Mouse (Mus musculus) right cerebral cortex, postnatal 10 days (tissue): ENCODE measurements around the gene Plekhg1.

ENCODE experiments used
- DNase-seq, 2 experiments: peaks; one replicate each; pipeline ENCODE4 v3.0.0; 2021; ENCODE audit warnings: low spot score in 2 of 2

Plekhg1 gene

DNA sequence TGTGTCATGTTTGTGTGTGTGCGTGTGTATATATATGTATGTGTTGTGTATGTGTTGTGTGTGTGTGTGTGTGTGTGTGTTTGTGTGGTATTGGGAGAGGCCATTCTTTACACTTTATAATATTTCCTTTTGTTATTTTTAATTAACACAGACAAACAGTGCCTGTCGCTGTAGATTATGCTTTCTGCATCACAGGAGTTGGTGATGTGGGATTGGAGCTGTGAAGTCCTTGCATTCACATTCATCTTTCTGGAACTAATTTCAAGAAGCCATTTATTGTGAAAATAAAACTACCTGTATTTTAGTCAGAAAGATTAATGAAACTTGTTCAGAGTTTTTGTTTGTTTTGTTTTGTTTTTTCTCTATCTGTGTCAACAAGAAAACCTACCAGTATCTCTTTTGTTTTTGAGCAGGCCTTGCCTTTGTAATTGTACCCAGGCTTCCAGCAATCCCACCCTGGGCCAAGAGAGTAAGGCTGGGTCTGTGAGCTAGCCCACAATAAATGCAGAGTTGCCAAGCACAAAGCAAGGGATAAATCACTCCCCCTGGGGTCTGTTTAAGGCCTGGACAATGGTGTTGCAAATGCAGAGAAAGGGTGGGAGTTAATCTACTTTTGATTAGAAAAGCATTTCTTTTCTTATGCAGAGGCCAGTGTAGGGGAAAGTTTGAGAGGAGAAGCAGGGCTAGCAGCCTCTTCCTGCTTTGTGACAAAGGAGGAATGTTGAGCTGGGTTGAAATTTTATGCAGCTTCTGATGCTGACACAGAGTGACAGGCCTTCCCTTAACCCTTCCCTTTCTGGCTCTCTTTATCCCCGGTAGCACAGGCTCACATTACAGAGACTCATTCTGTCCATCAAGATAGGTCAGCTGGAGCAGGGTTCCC, 151.5 kb downstream of the Plekhg1 start:
- no peak for DNase-seq

DNA sequence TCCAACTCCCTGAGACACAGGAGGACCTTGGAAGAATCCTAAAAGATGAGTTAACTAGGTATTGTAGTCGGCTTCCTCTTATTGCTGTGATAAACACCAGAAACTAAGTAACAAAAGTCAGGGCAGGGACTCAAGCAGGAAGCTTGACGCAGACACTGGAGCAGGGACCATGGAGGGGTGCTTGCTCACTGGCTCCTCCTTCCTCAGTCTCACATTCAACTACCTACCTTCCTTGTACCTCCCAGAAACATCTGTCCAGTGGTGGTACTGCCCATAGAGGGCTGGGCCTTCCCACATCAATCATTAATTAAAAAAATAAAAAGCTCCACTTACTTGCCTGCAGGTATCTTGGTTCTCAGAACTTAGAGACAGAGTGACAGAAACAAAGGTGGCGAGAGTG, 152.2 kb downstream of the Plekhg1 start:
- DNase-seq = no peak

DNA sequence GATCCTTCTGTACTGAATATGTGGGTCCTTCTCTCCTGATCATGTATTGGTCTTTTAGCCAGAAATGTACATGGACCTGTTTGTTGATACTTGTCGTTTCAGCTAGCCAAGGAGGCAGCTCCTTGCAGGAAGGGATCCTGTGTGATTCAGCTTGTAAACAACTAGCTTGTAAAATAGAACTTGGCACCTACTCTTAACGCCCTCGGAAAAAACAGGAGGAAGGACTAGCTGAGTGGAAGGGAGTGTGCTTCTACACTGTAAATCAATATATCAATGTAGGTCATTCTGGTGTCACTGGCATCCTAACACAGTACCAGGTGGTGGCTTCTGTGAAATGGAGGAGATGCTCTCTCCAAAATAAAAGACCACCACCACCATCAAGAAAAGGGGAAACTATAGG, 157.9 kb downstream of the Plekhg1 start:
- DNase-seq = peak in 1 of 2 experiments; percentile 28

DNA sequence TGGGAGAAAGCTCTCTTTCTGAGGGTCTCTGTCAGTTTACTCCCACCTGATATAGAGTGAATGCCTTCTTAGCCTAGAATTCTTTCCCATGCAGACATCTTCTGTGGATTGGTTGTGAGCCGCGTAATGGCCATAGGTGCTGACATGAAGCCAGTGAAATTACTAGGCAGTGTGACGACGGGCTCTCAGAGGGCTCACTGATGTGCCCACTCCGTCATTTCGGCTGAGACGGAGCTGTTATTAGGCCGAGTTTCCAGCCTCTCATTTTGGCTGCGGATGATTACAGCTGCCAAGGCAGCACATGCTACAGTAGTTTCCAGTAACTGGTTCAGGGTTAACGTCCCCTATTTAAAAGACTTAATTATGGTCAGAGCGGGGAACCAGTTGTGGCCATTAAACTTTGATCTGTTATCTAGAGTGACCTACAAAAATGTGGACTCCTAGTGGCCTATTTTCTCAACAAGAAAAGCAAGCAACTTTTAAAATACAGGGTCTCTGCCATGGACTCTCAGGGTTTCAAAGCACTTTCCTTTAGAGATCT, 160.3 kb downstream of the Plekhg1 start:
- DNase-seq = no peak

GRCm38 (mm10) chr10:3905747-3906146, 165.6 kb downstream of the Plekhg1 start:
- DNase-seq = no peak

DNA sequence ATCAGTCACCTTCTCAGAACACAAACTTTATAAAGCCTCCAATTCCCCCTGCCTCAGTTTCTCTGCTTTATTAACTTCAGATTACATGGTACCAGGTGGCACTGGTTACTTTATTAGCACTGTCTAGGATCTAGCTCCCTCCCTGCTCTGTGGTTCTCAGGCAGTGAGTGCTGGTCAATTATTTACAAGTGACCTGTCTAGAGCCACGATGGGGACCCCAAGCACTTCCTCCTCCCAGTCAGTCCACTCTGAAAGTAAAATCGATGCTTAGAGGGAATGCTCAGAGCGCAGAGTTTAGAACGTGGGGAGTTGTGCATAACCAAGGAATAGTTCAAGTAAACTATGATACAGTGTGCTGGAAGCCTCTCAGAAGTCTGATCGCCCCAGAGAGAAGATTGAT, 173.9 kb downstream of the Plekhg1 start:
- no peak for DNase-seq

GRCm38 (mm10) chr10:3920368-3921152, 180.4 kb downstream of the Plekhg1 start:
- DNase-seq = peak; percentile 42 to 69

GRCm38 (mm10) chr10:3928008-3928545, 187.9 kb downstream of the Plekhg1 start:
- no peak for DNase-seq

- DNase-seq = no peak
Observed at GRCm38 (mm10) chr10:3931831-3932230, 191.7 kb downstream of the Plekhg1 start.

- DNase-seq = no peak
Observed at GRCm38 (mm10) chr10:3933311-3933940, 193.3 kb downstream of the Plekhg1 start.

DNA sequence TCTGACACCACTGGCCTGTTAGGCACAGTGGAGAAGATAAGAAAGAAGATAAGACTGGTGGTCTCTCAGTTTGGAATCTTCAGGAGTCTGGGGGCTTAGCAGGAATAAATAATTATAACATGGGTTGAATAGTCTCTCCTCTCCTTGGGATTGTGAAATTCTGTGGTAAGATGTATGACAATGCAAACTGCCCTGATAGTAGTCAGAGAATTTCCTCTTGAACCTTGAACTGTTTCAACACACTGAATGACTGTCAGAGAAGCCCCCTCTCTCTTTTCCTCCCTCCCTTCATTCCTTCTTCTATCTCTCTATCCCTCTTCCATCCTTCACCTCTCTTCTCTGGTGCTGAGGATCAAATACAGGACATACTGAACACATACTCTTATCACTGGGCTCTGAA, 196.7 kb downstream of the Plekhg1 start:
- no peak for DNase-seq

DNA sequence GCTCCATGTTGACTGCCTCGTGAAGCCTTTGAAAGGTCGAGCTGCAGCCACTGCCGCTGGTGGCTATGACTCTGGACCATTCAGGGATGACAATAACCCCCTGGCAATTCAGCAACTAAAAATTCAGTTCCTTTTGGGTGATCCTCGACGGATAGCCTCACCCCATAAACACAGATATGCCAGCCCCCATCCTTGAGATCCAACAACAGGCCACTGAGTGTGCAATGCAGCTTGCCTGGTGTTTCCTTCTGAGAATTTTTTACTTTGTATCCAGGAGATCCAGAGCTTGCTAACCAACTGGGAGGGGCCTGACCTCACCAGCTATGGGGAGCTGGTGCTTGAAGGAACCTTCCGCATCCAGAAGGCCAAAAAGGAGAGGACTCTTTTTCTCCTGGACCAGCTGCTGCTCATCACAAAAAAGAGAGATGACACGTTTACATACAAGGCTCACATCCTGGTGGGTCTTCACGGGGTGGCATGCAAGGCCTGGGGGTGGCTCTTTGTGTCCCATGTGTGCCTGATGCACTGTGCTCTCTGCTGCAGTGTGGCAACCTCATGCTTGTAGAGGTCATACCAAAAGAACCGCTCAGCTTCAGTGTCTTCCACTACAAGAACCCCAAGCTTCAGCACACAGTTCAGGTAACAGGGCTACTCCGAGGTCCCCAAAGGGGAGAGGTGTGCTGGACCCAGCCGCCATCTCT, 199.9 kb downstream of the Plekhg1 start:
- DNase-seq = no peak

- no peak for DNase-seq
Observed at GRCm38 (mm10) chr10:3940596-3940975, 200.4 kb downstream of the Plekhg1 start.

DNA sequence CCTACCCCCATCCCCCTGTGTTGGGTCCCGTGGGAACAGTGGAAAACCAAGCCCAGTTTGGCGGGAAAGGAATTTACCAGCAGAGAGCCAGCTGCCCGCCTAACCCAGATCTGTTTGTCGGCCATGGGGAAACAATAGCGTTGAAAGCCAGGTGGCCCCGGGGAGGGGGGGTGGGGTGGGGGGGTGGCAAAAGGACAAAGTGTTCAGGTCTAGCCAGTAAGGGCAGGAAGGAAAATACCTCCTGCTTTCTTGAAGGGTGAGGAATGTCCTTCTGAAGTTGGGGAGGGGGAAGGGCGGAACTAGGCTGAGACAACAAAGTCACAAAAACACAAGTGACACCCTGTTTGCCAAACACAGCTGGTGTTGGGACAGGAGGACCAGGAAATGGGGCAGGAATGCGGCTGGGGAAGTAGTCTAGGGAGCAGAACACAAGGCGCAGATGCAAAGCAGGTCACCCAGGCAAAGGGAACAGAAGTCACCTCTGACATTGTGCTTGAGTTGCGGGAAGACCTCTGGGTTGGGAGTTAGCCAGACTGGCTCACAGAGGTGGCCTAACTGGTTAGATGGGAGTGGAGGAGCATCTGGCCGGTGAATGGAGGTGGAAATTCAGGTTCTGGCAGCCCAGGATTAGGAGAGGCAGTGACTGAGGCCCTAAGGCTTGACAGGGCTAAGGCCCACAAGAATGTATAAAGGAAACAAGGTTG, 201.0 kb downstream of the Plekhg1 start:
- DNase-seq = no peak

DNA sequence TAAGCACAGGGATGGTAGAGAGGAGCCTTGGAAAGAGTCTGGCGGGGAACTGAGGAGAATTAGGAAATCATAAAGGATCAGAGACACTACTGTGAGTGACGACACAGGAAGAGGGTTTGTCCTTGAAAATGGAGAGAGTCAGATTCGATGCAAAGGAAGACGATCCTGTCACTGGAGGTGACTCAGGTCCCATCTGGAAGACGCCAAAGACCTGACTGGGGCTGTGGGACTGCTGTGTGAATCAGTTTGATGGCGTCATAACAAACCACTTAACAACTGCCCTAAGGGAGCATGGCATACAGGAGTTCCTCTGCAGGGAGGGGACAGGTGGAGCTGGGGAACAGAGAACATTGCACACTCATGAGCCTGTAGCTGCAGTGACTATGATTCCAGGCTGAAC, 202.1 kb downstream of the Plekhg1 start:
- no peak for DNase-seq

GRCm38 (mm10) chr10:3943492-3944395, 203.6 kb downstream of the Plekhg1 start:
- DNase-seq = peak; percentile 40 to 80

DNA sequence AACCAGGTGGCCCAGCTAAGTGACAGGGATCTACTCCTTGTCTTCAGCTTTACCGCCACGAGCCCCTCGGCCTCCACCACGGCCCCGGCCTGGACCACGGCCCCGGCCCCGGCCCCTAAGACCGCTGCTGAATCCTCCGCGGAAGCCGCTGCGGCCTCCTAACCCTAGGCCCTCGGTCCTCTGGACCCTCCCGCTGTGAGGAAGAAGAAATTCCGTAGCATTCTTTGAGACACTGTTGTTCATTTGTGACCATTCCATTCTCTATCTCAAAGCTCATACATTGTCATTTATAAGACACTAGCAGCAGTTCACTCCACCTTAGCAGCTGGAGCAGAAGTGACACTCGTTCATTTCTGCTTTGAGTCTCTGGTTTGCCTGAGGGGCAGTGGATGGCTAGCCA, 206.7 kb downstream of the Plekhg1 start:
- DNase-seq = no peak

- DNase-seq = no peak
Observed at GRCm38 (mm10) chr10:3947346-3947745, 207.2 kb downstream of the Plekhg1 start.

DNA sequence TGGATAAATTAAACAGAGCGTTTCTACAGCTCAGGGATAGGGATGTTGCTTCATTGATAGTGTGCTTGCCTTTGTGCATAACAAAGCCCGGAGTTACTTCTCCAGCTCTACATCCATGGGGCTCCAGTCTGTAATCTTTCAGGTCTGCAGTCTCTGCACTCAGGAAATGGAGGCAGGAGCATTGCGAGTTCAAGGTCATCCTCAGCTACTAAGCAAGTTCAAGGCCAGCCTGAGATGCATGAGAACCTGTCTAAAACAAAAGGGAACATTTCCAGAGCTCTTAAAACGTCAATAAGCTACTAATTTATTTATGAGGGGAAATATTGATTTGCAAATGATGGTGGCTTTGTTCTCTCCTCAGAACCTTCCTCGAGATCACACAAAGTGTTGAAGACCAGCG, 209.1 kb downstream of the Plekhg1 start:
- no peak for DNase-seq

DNA sequence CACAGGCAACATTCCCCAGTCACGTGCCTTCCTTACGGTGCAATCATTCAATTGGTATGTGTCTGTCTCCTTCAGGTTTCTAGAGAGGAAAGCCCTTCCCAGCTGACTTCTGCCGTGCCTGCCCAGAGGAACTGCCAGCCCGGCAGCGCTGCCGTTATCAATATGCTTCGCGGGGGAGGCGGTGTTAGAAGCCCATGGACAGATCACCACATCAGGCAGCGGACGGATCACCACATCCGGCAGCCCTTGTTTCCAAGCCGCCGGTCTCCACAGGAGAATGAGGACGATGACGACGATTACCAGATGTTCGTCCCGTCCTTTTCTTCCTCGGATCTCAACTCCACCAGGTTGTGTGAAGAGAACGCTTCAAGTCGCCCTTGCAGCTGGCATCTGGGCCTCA, 216.3 kb downstream of the Plekhg1 start:
- DNase-seq = no peak
